Mouse (Mus musculus): ENCODE data around the gene Gpx7. TPM values are rescaled to one million over a fixed set of nuclear protein-coding genes. Genes with fewer than 3 reads are reported as not detected.
A peak's percentile ranks its signal among the peaks of the same experiment; 100 is the strongest.

Gpx7 gene
- polyA plus RNA-seq, 1 experiment from 2014 or later = 52.8 TPM

DNA sequence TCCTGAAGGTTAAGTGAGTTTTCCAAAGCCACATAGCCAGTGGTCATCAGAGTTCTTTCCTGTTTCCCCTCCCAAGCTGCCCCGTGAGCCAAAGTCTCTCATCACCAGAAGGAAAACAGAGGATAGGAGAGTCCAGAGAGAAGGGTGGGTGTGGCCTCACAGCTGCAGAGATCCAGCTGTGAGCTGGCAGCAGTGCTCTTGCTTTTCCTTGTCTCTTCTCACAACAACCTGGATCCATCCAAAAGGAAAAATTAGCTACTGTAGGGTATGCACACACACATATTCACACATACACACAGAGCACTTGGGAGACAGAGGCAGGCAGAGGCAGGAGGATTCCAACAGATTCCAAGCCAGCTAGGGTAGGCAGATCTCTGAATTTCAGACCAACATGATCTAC lies 20.7 kb downstream of the Gpx7 start:
- H3K4me3 ChIP-seq (ENCODE audit: low read depth, low read length) = no peak overlapping the region
- no peak overlapping the region for H3K9ac ChIP-seq (ENCODE audit: low read depth, low read length)
- H3K4me2 ChIP-seq (replicated peaks; ENCODE audit: low read depth, low read length) = no peak overlapping the region
- H3K27ac ChIP-seq (ENCODE audit: low read depth, low read length) = no peak overlapping the region
- ATAC-seq (ENCODE audit: low FRiP score) (no peak), DNase-seq (ENCODE audit: low spot score) (no peak)
- H3K27me3 ChIP-seq (ENCODE audit: control insufficient read depth, insufficient read depth, low read length) = peaks cover 13% of the 10 kb centered on the region; the same call in 1 of the 2 replicates
- H3K4me1 ChIP-seq (replicated peaks; ENCODE audit: control insufficient read depth, insufficient read depth, low read length) = peaks cover 2% of the 10 kb centered on the region; the same call in 1 of the 2 replicates
- no peaks in the 10 kb centered on the region for H3K9me3 ChIP-seq (ENCODE audit: control insufficient read depth, low read length)
- WGBS = 42% methylated on average over 1 of the region's 1 CpGs
- H3K36me3 ChIP-seq (ENCODE audit: control insufficient read depth, insufficient read depth, low read length) = no peaks in the 10 kb centered on the region

DNA sequence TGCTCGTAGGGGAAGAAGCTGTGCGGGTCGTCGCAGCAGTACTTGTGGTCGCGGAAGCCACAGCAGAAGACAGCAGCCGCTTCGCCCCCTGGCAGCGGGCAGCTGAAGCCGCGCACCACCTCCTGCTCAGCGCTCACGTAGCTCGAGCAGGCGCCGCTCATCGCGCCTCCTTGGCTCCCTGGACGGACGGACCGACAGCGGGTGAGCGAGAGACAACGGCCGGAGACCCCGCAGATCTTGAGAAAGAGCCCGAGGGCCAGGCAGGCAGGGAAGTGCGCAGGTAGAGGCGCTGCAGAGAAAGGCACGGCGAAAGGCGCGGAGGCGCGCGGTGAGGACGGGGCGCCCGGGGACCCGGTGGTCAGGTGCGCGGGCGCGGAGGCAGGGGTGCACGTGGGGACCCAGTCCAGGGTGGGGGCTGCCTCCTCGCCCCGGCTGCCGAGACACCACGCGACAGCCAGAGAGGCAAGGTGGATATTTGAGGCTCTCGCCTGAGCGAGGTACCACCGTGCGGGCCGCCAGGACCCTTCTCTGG lies 23.5 kb downstream of the Gpx7 start, which contains the start of gene Shisal2a:
Gene Shisal2a (minus strand): TSS at position 167 of the 532 bp plus-strand sequence.
- H3K4me2 ChIP-seq (replicated peaks; ENCODE audit: low read depth, low read length) = peak within 1 kb of the TSS; percentile 37
- H3K4me1 ChIP-seq (replicated peaks; ENCODE audit: control insufficient read depth, insufficient read depth, low read length) = peaks cover 2% of the 10 kb centered on the region; the same call in 1 of the 2 replicates
- H3K36me3 ChIP-seq (ENCODE audit: control insufficient read depth, insufficient read depth, low read length) = no peaks in the 10 kb centered on the region
- DNase-seq (ENCODE audit: low spot score) = peak; percentile 61
- H3K4me3 ChIP-seq (ENCODE audit: low read depth, low read length) = peak within 1 kb of the TSS; percentile 25
- WGBS = 2% methylated on average over 52 of the region's 55 CpGs
- peaks cover 13% of the 10 kb centered on the region; the same call in 1 of the 2 replicates for H3K27me3 ChIP-seq (ENCODE audit: control insufficient read depth, insufficient read depth, low read length)
- H3K27ac ChIP-seq (ENCODE audit: low read depth, low read length) = no peak within 1 kb of the TSS
- no peaks in the 10 kb centered on the region for H3K9me3 ChIP-seq (ENCODE audit: control insufficient read depth, low read length)
- 0 out of 2 replicates have a peak, but pooled peaks have one; percentile 13 for ATAC-seq (ENCODE audit: low FRiP score)
- H3K9ac ChIP-seq (ENCODE audit: low read depth, low read length) = peak within 1 kb of the TSS; percentile 32; the same call in 1 of the 2 replicates

DNA sequence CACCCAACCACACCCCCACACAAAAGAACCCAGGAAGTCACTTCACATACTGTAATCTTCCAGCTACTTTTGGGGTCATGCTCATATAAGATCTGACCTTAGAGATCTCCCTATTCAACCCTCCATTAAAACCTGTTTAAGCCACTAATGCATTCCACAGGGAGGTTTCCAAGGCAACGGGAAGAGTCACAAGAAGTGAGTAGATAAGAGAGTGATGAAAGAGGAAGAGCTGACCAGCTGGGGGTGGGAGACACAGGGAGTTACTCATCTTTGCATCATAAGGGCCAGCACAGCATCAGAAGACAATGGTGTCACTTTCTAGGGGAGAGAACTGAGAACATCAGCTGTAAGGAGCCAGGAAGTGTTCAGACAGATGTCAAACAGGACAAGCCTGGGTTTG lies 26.6 kb downstream of the Gpx7 start:
- no peak overlapping the region for H3K9ac ChIP-seq (ENCODE audit: low read depth, low read length)
- peaks cover 13% of the 10 kb centered on the region; the same call in 1 of the 2 replicates for H3K27me3 ChIP-seq (ENCODE audit: control insufficient read depth, insufficient read depth, low read length)
- no peak overlapping the region for H3K4me2 ChIP-seq (replicated peaks; ENCODE audit: low read depth, low read length)
- no peaks in the 10 kb centered on the region for H3K9me3 ChIP-seq (ENCODE audit: control insufficient read depth, low read length)
- ATAC-seq (ENCODE audit: low FRiP score) = no peak
- no peaks in the 10 kb centered on the region for H3K36me3 ChIP-seq (ENCODE audit: control insufficient read depth, insufficient read depth, low read length)
- H3K27ac ChIP-seq (ENCODE audit: low read depth, low read length) = no peak overlapping the region
- WGBS = 8% methylated on average over 1 of the region's 1 CpGs
- 0 out of 2 replicates have a peak, but pooled peaks cover 2% of the 10 kb centered on the region for H3K4me1 ChIP-seq (replicated peaks; ENCODE audit: control insufficient read depth, insufficient read depth, low read length)
- no peak overlapping the region for H3K4me3 ChIP-seq (ENCODE audit: low read depth, low read length)
- peak; percentile 29 for DNase-seq (ENCODE audit: low spot score)

DNA sequence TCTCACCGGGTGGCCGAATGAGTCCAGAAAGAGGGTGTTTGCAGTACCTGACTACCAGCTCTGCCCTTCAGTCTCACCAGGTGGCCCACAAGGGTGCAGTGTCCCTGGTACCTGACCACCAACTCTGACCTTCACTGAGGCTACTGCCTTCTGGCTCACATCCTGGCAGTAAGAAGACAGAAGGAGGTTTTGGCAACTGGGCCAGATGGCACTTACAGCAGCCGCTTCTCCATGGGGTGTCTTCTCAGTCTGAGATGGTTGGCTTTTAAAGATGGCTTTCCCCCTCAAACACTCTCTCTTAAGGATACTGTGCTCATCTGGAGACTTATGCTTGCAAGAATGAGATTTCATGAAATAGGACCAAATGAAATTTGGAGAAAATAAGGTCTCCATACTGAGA lies 27.3 kb downstream of the Gpx7 start:
- Histone ChIP-seq H3K4me1 (replicated peaks; ENCODE audit: control insufficient read depth, insufficient read depth, low read length) (0 out of 2 replicates have a peak, but pooled peaks cover 2% of the 10 kb centered on the region), H3K4me3 (ENCODE audit: low read depth, low read length) (no peak overlapping the region), H3K9ac (ENCODE audit: low read depth, low read length) (no peak overlapping the region), H3K36me3 (ENCODE audit: control insufficient read depth, insufficient read depth, low read length) (no peaks in the 10 kb centered on the region), H3K9me3 (ENCODE audit: control insufficient read depth, low read length) (no peaks in the 10 kb centered on the region), H3K4me2 (replicated peaks; ENCODE audit: low read depth, low read length) (no peak overlapping the region), H3K27ac (ENCODE audit: low read depth, low read length) (no peak overlapping the region), H3K27me3 (ENCODE audit: control insufficient read depth, insufficient read depth, low read length) (peaks cover 10% of the 10 kb centered on the region; the same call in 1 of the 2 replicates)
- DNase-seq (ENCODE audit: low spot score) (no peak), ATAC-seq (ENCODE audit: low FRiP score) (no peak)
- 70% methylated on average over 3 of the region's 3 CpGs for WGBS

DNA sequence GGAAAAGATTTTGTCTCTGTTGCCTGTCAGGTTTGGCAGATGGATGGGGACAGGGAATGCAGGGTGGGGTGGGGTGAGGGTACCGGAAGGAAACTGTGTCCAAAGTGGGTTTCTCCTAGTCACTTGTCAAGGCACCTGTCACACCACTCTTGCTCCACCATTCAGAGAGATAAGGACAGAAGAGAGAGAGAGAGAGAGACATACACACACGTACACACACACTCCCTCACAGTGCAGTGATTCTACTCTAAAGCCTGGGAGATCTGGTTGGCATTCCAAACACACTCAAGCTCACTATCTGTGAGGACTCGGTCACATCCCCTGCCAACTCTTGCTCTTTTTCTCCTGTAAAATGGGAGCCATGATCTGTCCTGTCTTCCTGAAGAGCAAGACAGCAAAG lies 34.6 kb downstream of the Gpx7 start:
- H3K4me3 ChIP-seq (ENCODE audit: low read depth, low read length) = no peak overlapping the region
- H3K27ac ChIP-seq (ENCODE audit: low read depth, low read length) = no peak overlapping the region
- no peaks in the 10 kb centered on the region for H3K9me3 ChIP-seq (ENCODE audit: control insufficient read depth, low read length)
- H3K9ac ChIP-seq (ENCODE audit: low read depth, low read length) = no peak overlapping the region
- no peaks in the 10 kb centered on the region for H3K36me3 ChIP-seq (ENCODE audit: control insufficient read depth, insufficient read depth, low read length)
- DNase-seq (ENCODE audit: low spot score) (no peak), ATAC-seq (ENCODE audit: low FRiP score) (no peak)
- WGBS = 73% methylated on average over 3 of the region's 3 CpGs
- no peaks in the 10 kb centered on the region for H3K4me1 ChIP-seq (replicated peaks; ENCODE audit: control insufficient read depth, insufficient read depth, low read length)
- H3K27me3 ChIP-seq (ENCODE audit: control insufficient read depth, insufficient read depth, low read length) = no peaks in the 10 kb centered on the region
- H3K4me2 ChIP-seq (replicated peaks; ENCODE audit: low read depth, low read length) = no peak overlapping the region

DNA sequence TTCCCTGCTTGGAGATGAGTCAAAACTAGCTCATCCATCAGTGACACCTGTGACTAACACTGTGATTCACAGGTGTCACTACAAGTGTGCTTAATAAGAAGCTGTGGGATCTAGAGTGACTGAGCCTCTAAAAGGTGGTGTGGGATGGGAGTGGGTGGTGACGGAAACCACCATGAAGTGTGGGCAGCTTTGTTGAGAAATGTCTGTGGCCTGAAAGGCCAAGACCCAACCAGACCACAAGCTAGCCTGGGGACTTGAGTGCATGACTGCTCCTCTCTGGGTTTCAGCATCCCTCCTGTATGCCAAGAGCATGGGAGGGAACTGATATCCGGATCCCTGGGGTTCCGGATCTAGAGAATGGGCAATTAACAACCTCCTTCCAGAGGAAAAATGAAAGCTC lies 35.3 kb downstream of the Gpx7 start:
- no peak overlapping the region for H3K4me3 ChIP-seq (ENCODE audit: low read depth, low read length)
- H3K27ac ChIP-seq (ENCODE audit: low read depth, low read length) = no peak overlapping the region
- H3K9me3 ChIP-seq (ENCODE audit: control insufficient read depth, low read length) = no peaks in the 10 kb centered on the region
- no peak overlapping the region for H3K9ac ChIP-seq (ENCODE audit: low read depth, low read length)
- no peaks in the 10 kb centered on the region for H3K36me3 ChIP-seq (ENCODE audit: control insufficient read depth, insufficient read depth, low read length)
- H3K27me3 ChIP-seq (ENCODE audit: control insufficient read depth, insufficient read depth, low read length) = no peaks in the 10 kb centered on the region
- DNase-seq (ENCODE audit: low spot score) = no peak
- no peak for ATAC-seq (ENCODE audit: low FRiP score)
- H3K4me1 ChIP-seq (replicated peaks; ENCODE audit: control insufficient read depth, insufficient read depth, low read length) = no peaks in the 10 kb centered on the region
- no peak overlapping the region for H3K4me2 ChIP-seq (replicated peaks; ENCODE audit: low read depth, low read length)
- WGBS = 93% methylated on average over 3 of the region's 3 CpGs

DNA sequence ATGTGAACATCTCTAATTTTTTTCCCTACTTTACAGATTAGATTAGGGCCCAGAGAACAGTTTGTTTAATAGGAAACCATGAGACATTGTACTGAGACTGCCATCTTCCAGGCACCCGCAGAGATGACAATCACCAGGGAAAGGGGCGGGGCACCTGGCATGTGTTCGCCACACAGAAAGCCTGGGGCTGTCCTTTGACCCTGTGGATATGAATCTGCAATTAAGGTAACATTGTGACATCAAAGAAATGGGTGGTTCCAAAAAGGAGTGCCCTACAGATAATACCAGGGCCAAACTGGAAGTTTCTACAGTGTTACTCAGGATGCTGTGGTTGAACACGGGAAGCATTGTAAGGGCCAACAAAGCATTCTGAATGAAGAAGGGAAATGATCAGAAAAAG lies 36.4 kb downstream of the Gpx7 start:
- H3K4me2 ChIP-seq (replicated peaks; ENCODE audit: low read depth, low read length) = no peak overlapping the region
- ATAC-seq (ENCODE audit: low FRiP score) = no peak
- H3K4me3 ChIP-seq (ENCODE audit: low read depth, low read length) = no peak overlapping the region
- WGBS = 65% methylated on average over 4 of the region's 4 CpGs
- no peaks in the 10 kb centered on the region for H3K27me3 ChIP-seq (ENCODE audit: control insufficient read depth, insufficient read depth, low read length)
- H3K4me1 ChIP-seq (replicated peaks; ENCODE audit: control insufficient read depth, insufficient read depth, low read length) = no peaks in the 10 kb centered on the region
- no peak overlapping the region for H3K9ac ChIP-seq (ENCODE audit: low read depth, low read length)
- no peak for DNase-seq (ENCODE audit: low spot score)
- no peak overlapping the region for H3K27ac ChIP-seq (ENCODE audit: low read depth, low read length)
- H3K9me3 ChIP-seq (ENCODE audit: control insufficient read depth, low read length) = no peaks in the 10 kb centered on the region
- H3K36me3 ChIP-seq (ENCODE audit: control insufficient read depth, insufficient read depth, low read length) = no peaks in the 10 kb centered on the region

DNA sequence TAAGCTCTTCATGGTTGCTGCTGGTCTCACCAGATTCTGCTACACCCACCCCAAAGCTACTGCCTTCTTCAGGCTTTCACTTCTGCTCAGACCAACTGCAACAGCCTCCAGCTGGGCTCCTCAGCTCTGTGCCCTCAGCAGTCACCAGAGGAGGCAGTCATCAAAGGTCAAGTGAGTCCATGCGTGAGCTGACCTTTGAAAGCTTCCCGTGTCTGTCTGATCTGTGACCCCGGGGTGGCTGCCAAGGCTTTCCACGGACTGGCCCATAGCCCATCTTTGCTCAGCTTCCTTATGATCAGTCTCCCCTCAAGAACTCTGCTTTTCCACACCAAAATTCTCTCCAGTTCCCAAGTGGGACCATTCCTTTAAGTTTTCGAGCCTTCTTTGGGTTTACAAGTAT lies 37.5 kb downstream of the Gpx7 start:
- ATAC-seq (ENCODE audit: low FRiP score) = no peak
- H3K27me3 ChIP-seq (ENCODE audit: control insufficient read depth, insufficient read depth, low read length) = no peaks in the 10 kb centered on the region
- no peaks in the 10 kb centered on the region for H3K36me3 ChIP-seq (ENCODE audit: control insufficient read depth, insufficient read depth, low read length)
- WGBS = 22% methylated on average over 5 of the region's 5 CpGs
- no peak overlapping the region for H3K27ac ChIP-seq (ENCODE audit: low read depth, low read length)
- H3K4me1 ChIP-seq (replicated peaks; ENCODE audit: control insufficient read depth, insufficient read depth, low read length) = peaks cover under 1% of the 10 kb centered on the region
- DNase-seq (ENCODE audit: low spot score) = no peak
- no peaks in the 10 kb centered on the region for H3K9me3 ChIP-seq (ENCODE audit: control insufficient read depth, low read length)
- no peak overlapping the region for H3K9ac ChIP-seq (ENCODE audit: low read depth, low read length)
- H3K4me3 ChIP-seq (ENCODE audit: low read depth, low read length) = no peak overlapping the region
- no peak overlapping the region for H3K4me2 ChIP-seq (replicated peaks; ENCODE audit: low read depth, low read length)

DNA sequence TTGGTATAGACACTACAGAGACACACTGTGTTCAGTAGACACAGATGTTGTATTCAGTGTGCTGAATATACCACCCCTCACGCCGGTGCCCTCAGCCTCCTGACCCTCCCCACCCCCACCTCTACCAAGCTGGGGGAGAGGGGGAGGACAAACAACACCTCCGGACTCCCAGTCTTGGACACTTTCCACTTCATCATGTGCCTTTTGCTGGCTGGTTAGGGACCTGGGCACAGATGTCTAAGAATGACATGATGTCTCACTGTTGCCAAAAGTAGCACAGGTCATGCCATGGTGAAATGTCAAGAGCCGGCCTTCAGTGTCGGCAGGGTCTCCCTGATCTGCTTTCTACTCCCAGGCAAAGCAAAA lies 42.7 kb downstream of the Gpx7 start:
- H3K9me3 ChIP-seq (ENCODE audit: control insufficient read depth, low read length) = no peaks in the 10 kb centered on the region
- no peak overlapping the region for H3K4me3 ChIP-seq (ENCODE audit: low read depth, low read length)
- H3K36me3 ChIP-seq (ENCODE audit: control insufficient read depth, insufficient read depth, low read length) = no peaks in the 10 kb centered on the region
- H3K4me1 ChIP-seq (replicated peaks; ENCODE audit: control insufficient read depth, insufficient read depth, low read length) = peaks cover 16% of the 10 kb centered on the region
- peak overlapping the region; percentile 83 for H3K27ac ChIP-seq (ENCODE audit: low read depth, low read length)
- no peaks in the 10 kb centered on the region for H3K27me3 ChIP-seq (ENCODE audit: control insufficient read depth, insufficient read depth, low read length)
- 16% methylated on average over 5 of the region's 5 CpGs for WGBS
- no peak for DNase-seq (ENCODE audit: low spot score)
- no peak for ATAC-seq (ENCODE audit: low FRiP score)
- no peak overlapping the region for H3K4me2 ChIP-seq (replicated peaks; ENCODE audit: low read depth, low read length)
- no peak overlapping the region for H3K9ac ChIP-seq (ENCODE audit: low read depth, low read length)
